Mouse (Mus musculus): ENCODE data around the gene Gm8206. TPM values are rescaled to one million over a fixed set of nuclear protein-coding genes. Genes with fewer than 3 reads are reported as not detected.
"Not testable (repeated sequence)": the region's sequence is repeated elsewhere in the genome, so short reads cannot be mapped to it uniquely, and the experiment has no call there.

The Gm8206 gene
- polyA plus RNA-seq (2016; fragmentation: Nextera tagmentation; extraction: Ambion mirVana) = 0.87 and 1.3 TPM in 2 replicates

- H3K27ac ChIP-seq (replicated peaks); H3K4me3 ChIP-seq; DNase-seq (ENCODE audit: low spot score); H3K27me3 ChIP-seq (replicated peaks; ENCODE audit: low read depth, poor library complexity, severe bottlenecking); H3K36me3 ChIP-seq (replicated peaks); H3K4me1 ChIP-seq; H3K9me3 ChIP-seq: not testable (repeated sequence)
- WGBS = 78% methylated on average over 3 of the region's 3 CpGs
Measured at GRCm38 (mm10) chr14:6093842-6094241, at the start of gene Gm8206. Gene Gm8206, minus strand, starts transcription at chr14:6093942.

- not testable (repeated sequence) for H3K36me3 ChIP-seq (replicated peaks); H3K9me3 ChIP-seq; H3K4me1 ChIP-seq; H3K27ac ChIP-seq (replicated peaks); DNase-seq (ENCODE audit: low spot score); H3K27me3 ChIP-seq (replicated peaks; ENCODE audit: low read depth, poor library complexity, severe bottlenecking); H3K4me3 ChIP-seq
- no CpG with 5 or more reads among the region's 1 CpGs for WGBS
Measured at GRCm38 (mm10) chr14:6125707-6126106, 32.0 kb upstream of the Gm8206 start, which contains the start of gene Gm3476. Gene Gm3476, minus strand, starts transcription at chr14:6125807.

GRCm38 (mm10) chr14:6108272-6108925 lies 14.7 kb upstream of the Gm8206 start, which contains the start of gene Gm3468:
Gene Gm3468, minus strand, starts transcription at chr14:6108665.
- under 1% methylated on average over 45 of the region's 51 CpGs for WGBS
- not testable (repeated sequence) for H3K27me3 ChIP-seq (replicated peaks; ENCODE audit: low read depth, poor library complexity, severe bottlenecking); H3K36me3 ChIP-seq (replicated peaks); H3K4me1 ChIP-seq; H3K9me3 ChIP-seq
- peak within 1 kb of the TSS; percentile 53 for H3K4me3 ChIP-seq
- peak within 1 kb of the TSS; percentile 72 for H3K27ac ChIP-seq (replicated peaks)
- DNase-seq (ENCODE audit: low spot score) = peak; percentile 90

GRCm38 (mm10) chr14:6107500-6107899 lies 13.8 kb upstream of the Gm8206 start:
- 11% methylated on average over 9 of the region's 9 CpGs for WGBS
- H3K27ac ChIP-seq (replicated peaks); H3K9me3 ChIP-seq; H3K4me1 ChIP-seq; H3K27me3 ChIP-seq (replicated peaks; ENCODE audit: low read depth, poor library complexity, severe bottlenecking); H3K36me3 ChIP-seq (replicated peaks): not testable (repeated sequence)
- peak; percentile 7 for DNase-seq (ENCODE audit: low spot score)
- peak overlapping the region; percentile 53; the same call in 1 of the 2 replicates for H3K4me3 ChIP-seq

- not testable (repeated sequence) for H3K4me1 ChIP-seq; H3K4me3 ChIP-seq; H3K27ac ChIP-seq (replicated peaks); H3K36me3 ChIP-seq (replicated peaks); H3K9me3 ChIP-seq; DNase-seq (ENCODE audit: low spot score); H3K27me3 ChIP-seq (replicated peaks; ENCODE audit: low read depth, poor library complexity, severe bottlenecking)
- 93% methylated on average over 4 of the region's 4 CpGs for WGBS
Measured at GRCm38 (mm10) chr14:6058167-6058566, 35.6 kb downstream of the Gm8206 start, which contains the start of gene Gm6337. Gene Gm6337, minus strand, starts transcription at chr14:6058267.

- WGBS = 74% methylated on average over 7 of the region's 7 CpGs
- H3K36me3 ChIP-seq (replicated peaks); DNase-seq (ENCODE audit: low spot score); H3K27ac ChIP-seq (replicated peaks); H3K4me3 ChIP-seq; H3K4me1 ChIP-seq; H3K9me3 ChIP-seq; H3K27me3 ChIP-seq (replicated peaks; ENCODE audit: low read depth, poor library complexity, severe bottlenecking): not testable (repeated sequence)
Measured at GRCm38 (mm10) chr14:5987136-5987535, 106.6 kb downstream of the Gm8206 start.

GRCm38 (mm10) chr14:5979037-5979436 lies 114.7 kb downstream of the Gm8206 start, which contains the start of gene Gm3453:
Gene Gm3453, minus strand, starts transcription at chr14:5979137.
- not testable (repeated sequence) for H3K36me3 ChIP-seq (replicated peaks); H3K9me3 ChIP-seq; H3K4me3 ChIP-seq; H3K27me3 ChIP-seq (replicated peaks; ENCODE audit: low read depth, poor library complexity, severe bottlenecking); H3K4me1 ChIP-seq; DNase-seq (ENCODE audit: low spot score); H3K27ac ChIP-seq (replicated peaks)
- WGBS = 53% methylated on average over 2 of the region's 2 CpGs

Other genes starting within 250 kb of the Gm8206 start
- gene Gm8237, start 213.6 kb downstream of the Gm8206 start, polyA plus RNA-seq (2016; fragmentation: Nextera tagmentation; extraction: Ambion mirVana) = 0.19 and 0.45 TPM in 2 replicates
- 0.36 and 0.39 TPM in 2 replicates for gene Gm3248, start 132.2 kb downstream of the Gm8206 start, polyA plus RNA-seq (2016; fragmentation: Nextera tagmentation; extraction: Ambion mirVana)
- not detected in 2 replicates for gene Gm3453, start 114.8 kb downstream of the Gm8206 start, polyA plus RNA-seq (2016; fragmentation: Nextera tagmentation; extraction: Ambion mirVana)
- not detected in 2 replicates for gene Gm6337, start 35.7 kb downstream of the Gm8206 start, polyA plus RNA-seq (2016; fragmentation: Nextera tagmentation; extraction: Ambion mirVana)
- 2.9 and 3.1 TPM in 2 replicates for gene Gm3468, start 14.7 kb upstream of the Gm8206 start, polyA plus RNA-seq (2016; fragmentation: Nextera tagmentation; extraction: Ambion mirVana)
- gene Gm3476, start 31.9 kb upstream of the Gm8206 start, polyA plus RNA-seq (2016; fragmentation: Nextera tagmentation; extraction: Ambion mirVana) = not detected in 2 replicates
- gene Gm21560, start 125.3 kb upstream of the Gm8206 start, polyA plus RNA-seq (2016; fragmentation: Nextera tagmentation; extraction: Ambion mirVana) = not detected in 2 replicates
- gene Gm3411, start 193.3 kb upstream of the Gm8206 start, polyA plus RNA-seq (2016; fragmentation: Nextera tagmentation; extraction: Ambion mirVana) = 1.9 and 2.2 TPM in 2 replicates
- not detected in 2 replicates for gene Gm21103, start 210.9 kb upstream of the Gm8206 start, polyA plus RNA-seq (2016; fragmentation: Nextera tagmentation; extraction: Ambion mirVana)
- not detected in 2 replicates for gene Gm3618, start 249.7 kb upstream of the Gm8206 start, polyA plus RNA-seq (2016; fragmentation: Nextera tagmentation; extraction: Ambion mirVana)

All from embryonic facial prominence, embryonic 10.5 days (tissue).